Mouse (Mus musculus) CD8-positive naive resting alpha-beta T cell, adult 2 months (primary cell): ENCODE measurements around the gene Pom121l2.
A peak's percentile ranks its signal among the peaks of the same experiment; 100 is the strongest.

ENCODE experiments used
- DNase-seq, 2 experiments: peaks; one replicate each; pipeline ENCODE4 v3.0.0; 2022; ENCODE audit warnings: low read depth in 2 of 2, low spot score in 2 of 2

Pom121l2 gene

GRCm38 (mm10) chr13:22015479-22016450 is 34.8 kb downstream of the Pom121l2 start:
- DNase-seq: peak; percentile 88 to 91

- DNase-seq: no peak
Measured at GRCm38 (mm10) chr13:22019934-22020835, 39.2 kb downstream of the Pom121l2 start.

- DNase-seq: peak in 1 of 2 experiments; percentile 39
Measured at GRCm38 (mm10) chr13:22020901-22021339, 39.9 kb downstream of the Pom121l2 start.

GRCm38 (mm10) chr13:22021581-22021980 is 40.6 kb downstream of the Pom121l2 start:
- DNase-seq: no peak

GRCm38 (mm10) chr13:22022241-22022640 is 41.2 kb downstream of the Pom121l2 start:
- peak; percentile 57 to 70 for DNase-seq

GRCm38 (mm10) chr13:22026058-22027031 is 45.4 kb downstream of the Pom121l2 start:
- peak; percentile 87 for DNase-seq

- peak; percentile 89 to 91 for DNase-seq
Measured at GRCm38 (mm10) chr13:22028673-22029460, 47.9 kb downstream of the Pom121l2 start.

GRCm38 (mm10) chr13:22029928-22030327 is 48.9 kb downstream of the Pom121l2 start:
- DNase-seq: no peak

- DNase-seq: peak in 1 of 2 experiments; percentile 54
Measured at GRCm38 (mm10) chr13:22030493-22030892, 49.5 kb downstream of the Pom121l2 start.

GRCm38 (mm10) chr13:22033741-22034442 is 52.9 kb downstream of the Pom121l2 start:
- no peak for DNase-seq

- no peak for DNase-seq
Measured at GRCm38 (mm10) chr13:22034443-22035266, 53.7 kb downstream of the Pom121l2 start.

GRCm38 (mm10) chr13:22035267-22036148 is 54.5 kb downstream of the Pom121l2 start, which contains the start of the genes Hist1h2ah and Hist1h2bk:
Gene Hist1h2ah (minus strand): TSS chr13:22035568.
Gene Hist1h2bk (plus strand): TSS chr13:22035870.
- peak; percentile 47 to 72 for DNase-seq

- DNase-seq: no peak
Measured at GRCm38 (mm10) chr13:22036149-22036956, 55.4 kb downstream of the Pom121l2 start.

GRCm38 (mm10) chr13:22036986-22037385 is 56.0 kb downstream of the Pom121l2 start:
- no peak for DNase-seq

GRCm38 (mm10) chr13:22037415-22037814 is 56.4 kb downstream of the Pom121l2 start:
- no peak for DNase-seq
